Mouse (Mus musculus) MEL (cell line): ENCODE measurements around the gene Macrod2. TPM values are rescaled to one million over a fixed set of nuclear protein-coding genes. Genes with fewer than 3 reads are reported as not detected.

Experiments
- DNase-seq: peaks from one replicate; pipeline ENCODE4 v3.0.0; 2011; ENCODE audit warnings: low read depth, low spot score
- H3K27ac ChIP-seq: 2 replicates; pipeline ENCODE4 v1.5.1; 2012; ENCODE audit warnings: low read depth, mild to moderate bottlenecking, control low read depth, low read length, moderate library complexity; ENCODE audit not compliant: control insufficient read depth
- H3K27me3 ChIP-seq, 2 experiments: fragments of 150-350 bp in 1 of 2; sonication (generic) in 1 of 2; 2 replicates each; pipeline ENCODE4 v1.6.1; 2012; ENCODE audit warnings: low read length in 2 of 2, mild to moderate bottlenecking in 2 of 2, improper control_type of control experiment in 1 of 2, moderate library complexity in 1 of 2; ENCODE audit not compliant: insufficient read depth in 2 of 2, control insufficient read depth in 1 of 2
- H3K36me3 ChIP-seq, 2 experiments: 2 replicates each; pipeline ENCODE4 v1.6.1; 2012 to 2014; ENCODE audit warnings: low read length in 2 of 2, improper control_type of control experiment in 1 of 2, inconsistent platforms in 1 of 2, mild to moderate bottlenecking in 1 of 2; ENCODE audit not compliant: insufficient read depth in 2 of 2, control insufficient read depth in 1 of 2
- H3K4me1 ChIP-seq, 2 experiments: fragments of 150-350 bp in 1 of 2; sonication (generic) in 1 of 2; 2 replicates each; pipeline ENCODE4 v1.6.1; 2012; ENCODE audit warnings: low read length in 2 of 2, improper control_type of control experiment in 1 of 2, mild to moderate bottlenecking in 1 of 2; ENCODE audit not compliant: insufficient read depth in 2 of 2, control insufficient read depth in 1 of 2
- H3K4me3 ChIP-seq, 2 experiments: fragments of 150-350 bp in 1 of 2; sonication (generic) in 1 of 2; 2 replicates each; pipeline ENCODE4 v1.5.1; 2012; ENCODE audit warnings: low read depth in 2 of 2, low read length in 2 of 2, mild to moderate bottlenecking in 2 of 2, moderate library complexity in 2 of 2, control low read depth in 1 of 2, improper control_type of control experiment in 1 of 2; ENCODE audit not compliant: control insufficient read depth in 1 of 2, insufficient read depth in 1 of 2
- H3K79me2 ChIP-seq: 2 replicates; pipeline ENCODE4 v1.6.1; 2012; ENCODE audit warnings: mild to moderate bottlenecking, low read length, moderate library complexity; ENCODE audit not compliant: control insufficient read depth, poor library complexity, insufficient read depth
- H3K9ac ChIP-seq: 2 replicates; pipeline ENCODE4 v1.6.1; 2012; ENCODE audit warnings: low read depth, mild to moderate bottlenecking, control low read depth, low read length, moderate library complexity; ENCODE audit not compliant: control insufficient read depth, poor library complexity, severe bottlenecking
- H3K9me3 ChIP-seq: fragments of 150-350 bp; sonication (generic); replicated peaks from 2 replicates; pipeline ENCODE4 v1.6.1; 2012; ENCODE audit warnings: mild to moderate bottlenecking, low read length, improper control_type of control experiment, moderate library complexity; ENCODE audit not compliant: insufficient read depth
- BHLHE40 ChIP-seq: IDR thresholded peaks from 2 replicates; pipeline ENCODE4 v1.6.1; 2012; ENCODE audit warnings: low read depth, mild to moderate bottlenecking, inconsistent platforms, low read length, improper control_type of control experiment, borderline replicate concordance
- CTCF ChIP-seq, 3 experiments: IDR thresholded peaks in 2 of 3; conservative IDR thresholded peaks in 1 of 3; 2 replicates each; pipeline ENCODE4 v1.5.1; 2011 to 2012; ENCODE audit warnings: low read length in 3 of 3, low read depth in 2 of 3, mild to moderate bottlenecking in 2 of 3, improper control_type of control experiment in 1 of 3, inconsistent platforms in 1 of 3, mixed read lengths in 1 of 3, moderate library complexity in 1 of 3; ENCODE audit not compliant: control insufficient read depth in 1 of 3, insufficient read depth in 1 of 3, poor library complexity in 1 of 3, severe bottlenecking in 1 of 3
- E2F4 ChIP-seq: IDR thresholded peaks from 2 replicates; pipeline ENCODE4 v1.6.1; 2011; ENCODE audit warnings: low read depth, low read length, improper control_type of control experiment, borderline replicate concordance
- ELF1 ChIP-seq: IDR thresholded peaks from 2 replicates; pipeline ENCODE4 v1.6.1; 2014; ENCODE audit warnings: low read depth, mild to moderate bottlenecking, inconsistent platforms, low read length, improper control_type of control experiment, moderate library complexity
- EP300 ChIP-seq, 2 experiments: IDR thresholded peaks; 2 replicates each; pipeline ENCODE4 v1.6.1; 2011; ENCODE audit warnings: improper control_type of control experiment in 2 of 2, low read length in 2 of 2, low read depth in 1 of 2, mild to moderate bottlenecking in 1 of 2
- JUND ChIP-seq: IDR thresholded peaks from 2 replicates; pipeline ENCODE4 v1.6.1; 2011; ENCODE audit warnings: low read depth, mild to moderate bottlenecking, improper control_type of control experiment, low read length
- MAX ChIP-seq: IDR thresholded peaks from 2 replicates; pipeline ENCODE4 v1.6.1; 2011; ENCODE audit warnings: low read length, improper control_type of control experiment
- MAZ ChIP-seq: IDR thresholded peaks from 2 replicates; pipeline ENCODE4 v1.6.1; 2012; ENCODE audit warnings: low read depth, mild to moderate bottlenecking, inconsistent platforms, low read length, improper control_type of control experiment
- MXI1 ChIP-seq: IDR thresholded peaks from 2 replicates; pipeline ENCODE4 v1.6.1; 2011; ENCODE audit warnings: mild to moderate bottlenecking, low read depth, low read length, improper control_type of control experiment
- RAD21 ChIP-seq: IDR thresholded peaks from 2 replicates; pipeline ENCODE4 v1.6.1; 2011; ENCODE audit warnings: mild to moderate bottlenecking, low read depth, low read length, improper control_type of control experiment
- RCOR1 ChIP-seq: IDR thresholded peaks from 2 replicates; pipeline ENCODE4 v1.6.1; 2012; ENCODE audit warnings: low read depth, mild to moderate bottlenecking, inconsistent platforms, low read length, improper control_type of control experiment
- SIN3A ChIP-seq: IDR thresholded peaks from 2 replicates; pipeline ENCODE4 v1.6.1; 2012; ENCODE audit warnings: low read length, improper control_type of control experiment, inconsistent platforms
- TAL1 ChIP-seq: IDR thresholded peaks from 2 replicates; pipeline ENCODE4 v1.6.1; 2012; ENCODE audit warnings: mild to moderate bottlenecking, inconsistent platforms, low read length, moderate library complexity, mixed read lengths
- UBTF ChIP-seq: IDR thresholded peaks from 2 replicates; pipeline ENCODE4 v1.6.1; 2012; ENCODE audit warnings: low read depth, mild to moderate bottlenecking, inconsistent platforms, low read length, improper control_type of control experiment, moderate library complexity, borderline replicate concordance; ENCODE audit not compliant: insufficient read depth
- USF1 ChIP-seq: IDR thresholded peaks from 2 replicates; pipeline ENCODE4 v1.6.1; 2014; ENCODE audit warnings: low read depth, mild to moderate bottlenecking, inconsistent platforms, low read length, improper control_type of control experiment, moderate library complexity
- ZKSCAN1 ChIP-seq: IDR thresholded peaks from 2 replicates; pipeline ENCODE4 v1.6.1; 2012; ENCODE audit warnings: low read depth, mild to moderate bottlenecking, inconsistent platforms, low read length, improper control_type of control experiment, moderate library complexity
- polyA plus RNA-seq, 2 experiments: library from polyadenylated mRNA; stranded (reverse) in 1 of 2; unstranded in 1 of 2; fragments of >175 nt in 1 of 2; fragments of >200 nt in 1 of 2; gene quantifications; 2 replicates each; pipeline versions ENCODE4 v1.2.1 to v1.2.4; 2012; ENCODE audit warnings: low replicate concordance in 2 of 2, low read depth in 1 of 2; ENCODE audit not compliant: insufficient read length in 2 of 2, insufficient read depth in 1 of 2, missing spikeins in 1 of 2
- total RNA-seq: library from RNA; depleted of rRNA; stranded (reverse); fragments of 300-350 nt; gene quantifications from 2 replicates; pipeline ENCODE4 v1.2.3, GENCODE M21; 2012

The Macrod2 gene
- total and polyA plus RNA-seq, 3 experiments = not detected

DNA sequence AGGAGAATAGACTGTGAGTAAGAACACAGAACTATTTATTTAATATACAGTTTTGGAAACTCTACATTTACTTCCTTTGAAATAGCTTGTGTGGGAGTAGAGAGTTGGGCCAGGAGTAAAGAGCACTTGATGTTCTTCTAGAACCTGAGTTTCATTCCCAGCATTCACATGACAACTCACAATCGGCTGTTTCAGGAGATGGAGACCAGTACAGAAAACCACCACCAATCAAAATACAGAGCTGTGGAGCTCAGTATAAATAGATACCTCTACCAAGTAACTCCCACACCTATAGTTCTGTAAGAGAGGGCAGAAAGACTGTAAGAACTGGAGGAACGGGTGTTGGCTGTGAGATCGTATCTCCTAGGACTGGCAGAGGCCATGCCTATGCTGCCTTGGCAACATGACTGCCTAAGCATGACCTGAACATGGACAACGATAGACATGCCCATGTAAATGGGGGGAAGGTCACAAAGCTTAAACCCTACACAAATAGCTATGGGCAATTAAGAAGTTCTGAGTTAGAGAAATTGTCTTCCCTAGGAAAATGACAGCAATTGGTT, 379.8 kb downstream of the Macrod2 start:
- no peak overlapping the region for H3K9ac ChIP-seq
- no peaks in the 10 kb centered on the region for H3K79me2 ChIP-seq
- H3K9me3 ChIP-seq = no peaks in the 10 kb centered on the region
- H3K4me3 ChIP-seq = no peak overlapping the region
- no peak for DNase-seq
- H3K36me3 ChIP-seq = no peaks in the 10 kb centered on the region
- H3K27me3 ChIP-seq = no peaks in the 10 kb centered on the region
- no peaks in the 10 kb centered on the region for H3K4me1 ChIP-seq
- no peak overlapping the region for H3K27ac ChIP-seq
- no peak for TF ChIP-seq MAZ
- no peak for TF ChIP-seq ZKSCAN1
- no peak for TF ChIP-seq RCOR1
- TF ChIP-seq EP300 (IDR thresholded peaks at IDR 0.05; ENCODE audit: low read depth in 1 of 2, low read length in 2 of 2) = no peak
- TF ChIP-seq JUND = no peak
- TF ChIP-seq MAX = no peak
- TF ChIP-seq ELF1 = no peak
- TF ChIP-seq SIN3A = no peak
- no peak for TF ChIP-seq E2F4
- TF ChIP-seq CTCF (IDR thresholded peaks at IDR 0.05 in 2 of 3, conservative IDR thresholded peaks at IDR 0.05 in 1 of 3; ENCODE audit: control insufficient read depth in 1 of 3, insufficient read depth in 1 of 3, low read depth in 2 of 3, low read length in 3 of 3, poor library complexity in 1 of 3, severe bottlenecking in 1 of 3) = no peak
- TF ChIP-seq, all 39 proteins: peak for 0

DNA sequence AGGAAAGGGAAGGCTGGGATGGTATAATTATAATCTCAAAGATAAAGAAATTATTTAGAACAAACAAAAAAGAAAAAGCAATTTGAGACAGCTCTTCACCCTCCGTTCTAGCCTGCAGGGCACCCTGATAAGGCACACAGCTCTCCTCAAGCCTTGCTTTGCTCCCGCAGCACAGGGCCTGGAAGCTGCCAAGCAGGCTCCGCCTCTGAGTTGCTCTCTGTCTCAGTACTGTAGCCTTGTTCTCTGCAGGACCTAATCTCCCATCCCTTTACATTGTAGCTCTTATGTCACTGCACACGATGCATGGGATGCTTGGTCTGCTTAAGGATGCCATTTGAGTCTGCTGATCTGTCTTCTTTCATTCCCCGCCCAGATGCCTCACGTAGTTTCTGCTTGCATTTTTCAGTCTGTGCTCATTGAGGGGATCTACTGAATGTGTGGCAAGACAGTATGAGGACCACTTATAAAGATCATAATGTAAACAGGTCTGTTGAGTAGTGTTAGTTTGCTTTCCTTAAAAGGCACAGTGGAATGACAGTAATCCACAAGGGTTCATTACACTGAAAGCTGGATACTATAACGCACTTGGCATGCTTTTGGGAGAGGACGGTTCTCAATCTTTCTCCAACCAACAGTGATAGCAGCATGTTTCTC, 380.5 kb downstream of the Macrod2 start:
- Histone ChIP-seq H3K27me3 (no peaks in the 10 kb centered on the region), H3K4me3 (no peak overlapping the region), H3K79me2 (no peaks in the 10 kb centered on the region), H3K27ac (no peak overlapping the region), H3K9me3 (no peaks in the 10 kb centered on the region), H3K36me3 (no peaks in the 10 kb centered on the region), H3K4me1 (no peaks in the 10 kb centered on the region), H3K9ac (no peak overlapping the region)
- TF ChIP-seq USF1 = no peak
- no peak for TF ChIP-seq UBTF
- TF ChIP-seq TAL1 = no peak
- no peak for TF ChIP-seq MXI1
- TF ChIP-seq BHLHE40 = no peak
- no peak for TF ChIP-seq RAD21
- no peak for TF ChIP-seq MAX
- DNase-seq = no peak
